Mouse (Mus musculus) stomach, postnatal 0 days (tissue): ENCODE measurements around the gene Mmp2. TPM values are rescaled to one million over a fixed set of nuclear protein-coding genes. Genes with fewer than 3 reads are reported as not detected.
"Not testable (repeated sequence)": the region's sequence is repeated elsewhere in the genome, so short reads cannot be mapped to it uniquely, and the experiment has no call there.

ENCODE experiments used
- ATAC-seq: fragments of 200-750 bp; cut with Nextera tagmentation; 2 replicates; pipeline ENCODE4 v1.8.0; 2017; ENCODE audit not compliant: low FRiP score, low TSS enrichment
- DNase-seq: peaks from one replicate; pipeline ENCODE4 v3.0.0-alpha.2; 2016; ENCODE audit warnings: low spot score
- H3K27ac ChIP-seq: fragments of 300-500 bp; sonication (generic); replicated peaks from 2 replicates; pipeline ENCODE4 v1.5.1; 2014; ENCODE audit warnings: mild to moderate bottlenecking, control low read depth
- H3K27me3 ChIP-seq: fragments of 300-500 bp; sonication (generic); 2 replicates; pipeline ENCODE4 v1.6.1; 2014; ENCODE audit warnings: low read length; ENCODE audit not compliant: control insufficient read depth, insufficient read depth
- H3K36me3 ChIP-seq: fragments of 300-500 bp; sonication (generic); 2 replicates; pipeline ENCODE4 v1.6.1; 2014; ENCODE audit warnings: low read length, mixed read lengths; ENCODE audit not compliant: control insufficient read depth, insufficient read depth
- H3K4me1 ChIP-seq: fragments of 300-500 bp; sonication (generic); replicated peaks from 2 replicates; pipeline ENCODE4 v1.6.1; 2014; ENCODE audit warnings: antibody characterized with exemption; ENCODE audit not compliant: control insufficient read depth, insufficient read depth
- H3K4me2 ChIP-seq: fragments of 300-500 bp; sonication (generic); replicated peaks from 2 replicates; pipeline ENCODE4 v1.6.1; 2014; ENCODE audit warnings: low read depth, mild to moderate bottlenecking, control low read depth, moderate library complexity
- H3K4me3 ChIP-seq: fragments of 300-500 bp; sonication (generic); 2 replicates; pipeline ENCODE4 v1.5.1; 2014; ENCODE audit warnings: low read depth, low read length, control low read depth
- H3K9ac ChIP-seq: fragments of 300-500 bp; sonication (generic); 2 replicates; pipeline ENCODE4 v1.6.1; 2014; ENCODE audit warnings: mild to moderate bottlenecking, low read length, control low read depth, mixed read lengths
- H3K9me3 ChIP-seq: fragments of 300-500 bp; sonication (generic); 2 replicates; pipeline ENCODE4 v1.6.1; 2016; ENCODE audit warnings: low read length; ENCODE audit not compliant: control insufficient read depth
- CTCF ChIP-seq: IDR thresholded peaks from 2 replicates; pipeline ENCODE4 v1.5.1; 2016; ENCODE audit warnings: antibody characterized with exemption, low read depth, mild to moderate bottlenecking, moderate library complexity
- EP300 ChIP-seq: optimal IDR thresholded peaks from 2 replicates; pipeline ENCODE3; 2016; ENCODE audit warnings: antibody characterized with exemption
- WGBS: fragments of 180-500 bp; shearing (Covaris S2); extraction: QIAGEN DNeasy Blood & Tissue Kit; methylation state at CpG from one replicate; pipeline ENCODE4 v1.1.7; 2014; 5-methylcytosine and 5-hydroxymethylcytosine counted together
- polyA plus RNA-seq: library from polyadenylated mRNA; unstranded; fragments of >200 nt; fragmentation: Nextera tagmentation; extraction: Ambion mirVana; gene quantifications from 2 replicates; pipeline ENCODE4 v1.2.1, GENCODE M21; 2015

The Mmp2 gene
- polyA plus RNA-seq = 80.4 and 98.8 TPM in 2 replicates

DNA sequence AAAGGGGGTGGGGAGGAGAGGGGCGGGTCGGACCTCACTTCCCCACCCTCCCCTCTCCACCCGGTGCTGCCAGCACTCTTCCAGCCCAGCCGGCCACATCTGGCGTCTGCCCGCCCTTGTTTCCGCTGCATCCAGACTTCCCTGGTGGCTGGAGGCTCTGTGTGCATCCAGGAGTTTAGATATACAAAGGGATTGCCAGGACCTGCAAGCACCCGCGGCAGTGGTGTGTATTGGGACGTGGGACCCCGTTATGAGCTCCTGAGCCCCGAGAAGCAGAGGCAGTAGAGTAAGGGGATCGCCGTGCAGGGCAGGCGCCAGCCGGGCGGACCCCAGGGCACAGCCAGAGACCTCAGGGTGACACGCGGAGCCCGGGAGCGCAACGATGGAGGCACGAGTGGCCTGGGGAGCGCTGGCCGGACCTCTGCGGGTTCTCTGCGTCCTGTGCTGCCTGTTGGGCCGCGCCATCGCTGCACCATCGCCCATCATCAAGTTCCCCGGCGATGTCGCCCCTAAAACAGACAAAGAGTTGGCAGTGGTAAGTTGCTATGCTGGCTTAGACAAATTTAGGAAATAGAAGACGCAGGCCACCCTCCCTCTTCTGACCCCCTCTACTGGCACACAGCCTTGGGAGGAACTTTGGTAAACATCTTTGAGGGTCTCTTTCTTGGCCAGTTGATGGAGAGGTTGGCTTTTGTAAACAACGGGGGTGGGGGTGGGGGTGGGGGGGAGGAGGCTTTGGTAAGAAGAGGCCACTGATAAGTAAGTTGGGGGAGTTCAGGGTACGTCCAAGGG is at the start of gene Mmp2:
Gene Mmp2 (plus strand): TSS at position 49 of the 792 bp plus-strand sequence.
- peak; percentile 33 for DNase-seq
- 6% methylated on average over 35 of the region's 37 CpGs for WGBS
- peak; percentile 14; the same call in 1 of the 2 replicates for TF ChIP-seq CTCF
- no peak for TF ChIP-seq EP300

DNA sequence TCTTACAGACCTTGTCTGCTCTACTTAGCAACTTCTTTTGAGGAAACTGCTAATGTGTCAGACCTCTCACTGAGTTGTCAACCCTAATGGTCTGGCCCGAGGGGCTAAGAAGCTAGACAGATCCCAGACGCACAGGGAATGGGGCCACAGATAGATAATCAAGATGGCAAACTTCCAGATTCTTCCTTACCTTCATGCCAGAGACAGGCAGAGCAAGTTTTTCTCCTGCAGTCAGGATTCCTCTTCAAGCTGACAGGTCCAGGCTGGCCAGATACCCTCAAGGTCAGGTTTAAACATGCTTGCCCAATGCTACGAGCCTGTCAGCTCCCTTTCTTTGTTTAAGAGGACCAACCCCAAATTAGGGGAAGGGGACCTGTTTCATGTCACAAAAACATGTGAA is 46.1 kb upstream of the Mmp2 start:
- H3K4me1 ChIP-seq = no peaks in the 10 kb centered on the region
- WGBS = 28% methylated on average over 3 of the region's 3 CpGs
- H3K9me3 ChIP-seq = no peaks in the 10 kb centered on the region
- H3K9ac ChIP-seq = no peak overlapping the region
- no peaks in the 10 kb centered on the region for H3K36me3 ChIP-seq
- TF ChIP-seq EP300 (no peak), CTCF (no peak)
- no peak overlapping the region for H3K4me2 ChIP-seq
- DNase-seq = no peak
- no peak overlapping the region for H3K27ac ChIP-seq
- no peak for ATAC-seq
- no peaks in the 10 kb centered on the region for H3K27me3 ChIP-seq
- H3K4me3 ChIP-seq = no peak overlapping the region

More for the DNA sequence above, at the start of gene Mmp2:
- Histone ChIP-seq H3K9me3 (no peaks in the 10 kb centered on the region), H3K27me3 (no peaks in the 10 kb centered on the region), H3K27ac (peak within 1 kb of the TSS; percentile 90), H3K36me3 (no peaks in the 10 kb centered on the region), H3K9ac (peak within 1 kb of the TSS; percentile 59), H3K4me2 (peak within 1 kb of the TSS; percentile 59), H3K4me3 (peak within 1 kb of the TSS; percentile 44), H3K4me1 (no peaks in the 10 kb centered on the region)
- ATAC-seq = peak; percentile 71

DNA sequence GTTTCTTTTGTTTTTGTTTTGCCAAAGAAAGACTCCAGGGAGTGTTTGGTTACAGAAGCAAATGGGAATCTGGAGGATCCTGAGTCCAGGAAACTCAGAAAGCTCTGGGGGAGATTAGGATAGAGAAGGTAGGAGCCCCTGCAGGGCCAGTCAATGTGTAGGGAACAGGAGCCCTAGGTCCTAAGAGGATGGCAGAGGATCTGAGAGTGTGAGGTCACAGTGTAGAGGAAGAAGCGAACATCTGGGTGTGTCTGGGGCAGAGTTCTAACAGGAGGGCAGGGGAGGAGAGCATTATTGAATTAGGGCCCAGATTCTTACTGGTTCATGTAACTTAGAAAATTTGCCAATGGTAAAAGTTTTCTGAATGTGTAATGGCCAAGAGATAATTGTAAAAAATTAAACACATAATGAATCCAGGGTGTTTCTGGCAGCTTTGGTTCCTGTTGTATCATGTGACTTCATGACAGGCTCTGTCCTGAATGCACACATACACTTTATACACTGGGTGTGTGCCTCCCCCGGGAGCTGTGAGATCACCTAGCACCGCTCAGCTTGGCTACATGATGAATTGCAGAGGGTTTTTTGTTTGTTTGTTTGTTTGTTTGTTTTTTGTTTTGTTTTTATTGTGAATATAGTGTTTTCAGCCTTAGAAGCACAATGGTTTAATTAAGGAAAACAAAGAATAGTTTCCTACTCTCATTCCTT is 43.0 kb upstream of the Mmp2 start:
- Histone ChIP-seq H3K9ac (no peak overlapping the region), H3K4me3 (no peak overlapping the region), H3K4me1 (no peaks in the 10 kb centered on the region), H3K36me3 (no peaks in the 10 kb centered on the region), H3K9me3 (no peaks in the 10 kb centered on the region), H3K4me2 (no peak overlapping the region), H3K27ac (no peak overlapping the region), H3K27me3 (no peaks in the 10 kb centered on the region)
- DNase-seq = no peak
- no peak for TF ChIP-seq EP300
- TF ChIP-seq CTCF = no peak
- 56% methylated on average over 3 of the region's 3 CpGs for WGBS
- ATAC-seq = no peak

DNA sequence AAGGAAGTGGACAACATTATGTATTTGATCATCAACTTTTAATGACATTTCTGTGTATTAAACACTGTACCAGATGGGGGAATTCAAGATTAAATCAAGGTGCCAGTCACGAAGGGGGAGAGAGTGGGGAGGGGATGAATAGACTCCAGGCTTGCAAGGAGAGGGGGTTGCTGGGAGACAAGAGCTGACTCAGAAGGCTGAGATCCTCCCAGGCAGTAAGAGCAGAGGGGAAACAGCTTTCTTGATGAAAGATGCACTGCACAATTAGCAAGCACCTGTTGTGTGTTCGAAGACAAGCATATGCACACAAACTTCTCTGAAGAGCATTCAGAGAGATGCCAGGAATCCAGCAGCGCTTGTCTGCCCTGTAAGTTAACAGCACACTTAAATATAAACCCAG is 36.3 kb upstream of the Mmp2 start:
- no peak for ATAC-seq
- H3K27ac ChIP-seq = no peak overlapping the region
- no peak overlapping the region for H3K9ac ChIP-seq
- no peak overlapping the region for H3K4me3 ChIP-seq
- DNase-seq = no peak
- TF ChIP-seq CTCF (no peak), EP300 (no peak)
- no peaks in the 10 kb centered on the region for H3K27me3 ChIP-seq
- H3K9me3 ChIP-seq = no peaks in the 10 kb centered on the region
- no peak overlapping the region for H3K4me2 ChIP-seq
- H3K36me3 ChIP-seq = no peaks in the 10 kb centered on the region
- H3K4me1 ChIP-seq = no peaks in the 10 kb centered on the region
- WGBS = 64% methylated on average over 3 of the region's 3 CpGs

DNA sequence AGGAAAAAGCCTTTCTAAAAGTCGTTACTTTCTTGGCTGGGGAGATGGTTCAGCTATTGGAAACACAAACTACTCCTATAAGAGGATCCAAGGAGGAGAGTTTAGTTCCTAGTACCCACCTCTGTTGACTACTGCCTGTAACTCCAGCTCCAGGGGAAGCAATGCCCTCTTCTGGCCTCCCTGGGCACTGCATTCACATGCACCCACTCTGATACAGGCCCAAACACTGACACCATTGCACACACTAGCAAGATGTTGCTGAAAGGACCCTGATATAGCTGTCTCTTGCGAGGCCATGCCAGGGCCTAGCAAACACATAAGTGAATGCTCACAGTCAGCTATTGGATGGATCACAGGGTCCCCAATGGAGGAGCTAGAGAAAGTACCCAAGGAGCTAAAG is 35.1 kb upstream of the Mmp2 start:
- H3K4me1 ChIP-seq, H3K4me2 ChIP-seq, ATAC-seq, H3K27me3 ChIP-seq, H3K36me3 ChIP-seq, H3K27ac ChIP-seq, H3K9me3 ChIP-seq, H3K4me3 ChIP-seq, H3K9ac ChIP-seq, DNase-seq: not testable (repeated sequence)
- 80% methylated on average over 2 of the region's 2 CpGs for WGBS
